Comparison of ENCODE assay signal across 23 mouse cellular contexts in the genomic region with DNA sequence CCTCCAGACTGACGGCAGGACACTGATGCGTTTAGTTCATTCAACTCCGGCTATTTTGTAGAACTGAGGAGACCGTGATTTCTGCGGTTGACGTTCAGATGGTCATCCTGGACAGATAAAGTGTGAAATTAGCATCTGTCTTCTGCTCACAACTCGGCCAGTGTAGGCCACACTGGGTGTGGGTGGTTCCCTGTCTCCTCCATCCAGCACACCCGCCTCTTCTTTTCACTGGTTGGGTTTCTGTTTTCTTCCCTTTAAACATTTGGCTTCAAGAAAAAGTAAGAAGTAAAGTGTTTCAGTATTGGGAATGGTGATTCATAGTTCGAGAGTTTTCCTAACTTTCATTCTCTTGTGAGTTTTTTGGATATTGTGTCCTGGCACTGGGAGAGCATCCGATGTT.
DNase-seq lines count a peak whose midpoint lies in the region; ATAC-seq and TF ChIP-seq lines count a peak whose summit lies in the region.
"Had no signal": no experiment of that assay in that cellular context is flagged by ENCODE, and none has a peak within 500 bp of the region (broad histone marks: within the 10 kb centered on the region; RNA-seq: fewer than 3 reads in every experiment).

No protein-coding gene starts in this region.

- no peak for ATAC-seq in heart, embryonic 13.5 days (ENCODE audit: extremely low read depth, insufficient number of reproducible peaks, low FRiP score, low TSS enrichment)
- no peak for ATAC-seq in lung, embryonic 16.5 days (ENCODE audit: low read depth)
- no peak for ATAC-seq in embryonic facial prominence, embryonic 15.5 days (ENCODE audit: insufficient number of reproducible peaks, low FRiP score, low TSS enrichment, low read depth)
- no peak for ATAC-seq in stomach, postnatal 0 days (ENCODE audit: low FRiP score, low TSS enrichment)
- ATAC-seq in intestine, embryonic 16.5 days, result no peak
- ATAC-seq: hindbrain, postnatal 0 days; liver, postnatal 0 days; Patski had no signal

- DNase-seq in heart, embryonic 10.5 days (ENCODE audit: low spot score), result no peak
- no peak for DNase-seq in lung, postnatal 25 days (ENCODE audit: low spot score)
- no peak for DNase-seq in stomach, postnatal 0 days (ENCODE audit: low spot score)
- DNase-seq in spleen, postnatal 14 days (ENCODE audit: low spot score in 2 of 2), result no peak
- DNase-seq: adrenal gland, postnatal 10 days; cerebellum, adult 11 months; cerebellum, postnatal 14 days; heart, postnatal 36 days; kidney, adult 18-20 months; kidney, postnatal 25 days; liver, postnatal 0 days; lung, postnatal 4 days; thymus, adult 18-20 months; thymus, postnatal 4 days had no signal

- 79% methylated on average over 10 of the region's 10 CpGs for WGBS in heart, embryonic 13.5 days
- WGBS in heart, embryonic 10.5 days, result 89% methylated on average over 10 of the region's 10 CpGs
- 69% methylated on average over 10 of the region's 10 CpGs for WGBS in lung, embryonic 16.5 days
- whole genome bisulfite sequencing in embryonic facial prominence, embryonic 15.5 days, result 74% methylated on average over 10 of the region's 10 CpGs
- WGBS in stomach, postnatal 0 days, result 82% methylated on average over 10 of the region's 10 CpGs
- 86% methylated on average over 10 of the region's 10 CpGs for WGBS in intestine, embryonic 16.5 days

- 0 out of 2 replicates have a peak overlapping the region, but pooled peaks have one; percentile 2 for H3K27ac ChIP-seq in heart, embryonic 13.5 days (replicated peaks)
- H3K27ac ChIP-seq in heart, embryonic 10.5 days, result no peak overlapping the region
- H3K27ac ChIP-seq in lung, embryonic 16.5 days (ENCODE audit: low read length), result no peak overlapping the region
- peak overlapping the region; percentile 88; the same call in 1 of the 2 replicates for H3K27ac ChIP-seq in embryonic facial prominence, embryonic 15.5 days (replicated peaks)
- 0 out of 2 replicates have a peak overlapping the region, but pooled peaks have one; percentile 9 for H3K27ac ChIP-seq in stomach, postnatal 0 days (replicated peaks)
- H3K27ac ChIP-seq in intestine, embryonic 16.5 days (ENCODE audit: low read length), result no peak overlapping the region
- H3K27ac ChIP-seq: forebrain, embryonic 12.5 days; hindbrain, postnatal 0 days; midbrain, embryonic 10.5 days had no signal

- H3K27me3 ChIP-seq in heart, embryonic 13.5 days (replicated peaks), result no peaks in the 10 kb centered on the region
- no peaks in the 10 kb centered on the region for H3K27me3 ChIP-seq in heart, embryonic 10.5 days (ENCODE audit: insufficient read depth, poor library complexity, severe bottlenecking)
- no peaks in the 10 kb centered on the region for H3K27me3 ChIP-seq in lung, embryonic 16.5 days (ENCODE audit: control insufficient read depth, insufficient read depth, low read depth, low read length)
- no peaks in the 10 kb centered on the region for H3K27me3 ChIP-seq in embryonic facial prominence, embryonic 15.5 days
- H3K27me3 ChIP-seq in stomach, postnatal 0 days (ENCODE audit: control insufficient read depth, insufficient read depth, low read length), result no peaks in the 10 kb centered on the region
- H3K27me3 ChIP-seq in intestine, embryonic 16.5 days (replicated peaks; ENCODE audit: control insufficient read depth, insufficient read depth, low read length), result no peaks in the 10 kb centered on the region
- H3K27me3 ChIP-seq: heart, embryonic 12.5 days; Patski had no signal

- TF ChIP-seq CTCF in stomach, postnatal 0 days (IDR thresholded peaks at IDR 0.05; ENCODE audit: low read depth), result no peak

- no peak overlapping the region for H3K9ac ChIP-seq in heart, embryonic 13.5 days
- H3K9ac ChIP-seq in lung, embryonic 16.5 days (ENCODE audit: low read length), result no peak overlapping the region
- H3K9ac ChIP-seq in embryonic facial prominence, embryonic 15.5 days, result no peak overlapping the region
- no peak overlapping the region for H3K9ac ChIP-seq in stomach, postnatal 0 days (ENCODE audit: low read length)
- no peak overlapping the region for H3K9ac ChIP-seq in intestine, embryonic 16.5 days (ENCODE audit: low read depth, low read length)
- H3K9ac ChIP-seq: forebrain, embryonic 12.5 days; liver, postnatal 0 days had no signal

- H3K4me3 ChIP-seq in heart, embryonic 13.5 days, result no peak overlapping the region
- no peak overlapping the region for H3K4me3 ChIP-seq in heart, embryonic 10.5 days
- no peak overlapping the region for H3K4me3 ChIP-seq in lung, embryonic 16.5 days (ENCODE audit: low read length)
- H3K4me3 ChIP-seq in embryonic facial prominence, embryonic 15.5 days (replicated peaks), result 0 out of 2 replicates have a peak overlapping the region, but pooled peaks have one; percentile 7
- H3K4me3 ChIP-seq in stomach, postnatal 0 days (ENCODE audit: low read depth, low read length), result no peak overlapping the region
- no peak overlapping the region for H3K4me3 ChIP-seq in intestine, embryonic 16.5 days (ENCODE audit: low read length)
- H3K4me3 ChIP-seq: forebrain, embryonic 12.5 days; heart, embryonic 12.5 days; midbrain, embryonic 10.5 days had no signal

- H3K4me2 ChIP-seq in heart, embryonic 13.5 days, result no peak overlapping the region
- H3K4me2 ChIP-seq in lung, embryonic 16.5 days (ENCODE audit: low read depth, low read length), result peak overlapping the region; percentile 11; the same call in 1 of the 2 replicates
- H3K4me2 ChIP-seq in embryonic facial prominence, embryonic 15.5 days (replicated peaks), result peak overlapping the region; percentile 56
- H3K4me2 ChIP-seq in stomach, postnatal 0 days (replicated peaks; ENCODE audit: low read depth), result no peak overlapping the region
- no peak overlapping the region for H3K4me2 ChIP-seq in intestine, embryonic 16.5 days (ENCODE audit: low read depth, low read length)
- H3K4me2 ChIP-seq: forebrain, embryonic 12.5 days had no signal

- no peak for TF ChIP-seq EP300 in stomach, postnatal 0 days (optimal IDR thresholded peaks at IDR 0.05)

- peaks cover 32% of the 10 kb centered on the region for H3K36me3 ChIP-seq in heart, embryonic 13.5 days
- peaks cover 9% of the 10 kb centered on the region; the same call in 1 of the 2 replicates for H3K36me3 ChIP-seq in heart, embryonic 10.5 days
- no peaks in the 10 kb centered on the region for H3K36me3 ChIP-seq in lung, embryonic 16.5 days (ENCODE audit: control insufficient read depth, insufficient read depth, low read length)
- H3K36me3 ChIP-seq in embryonic facial prominence, embryonic 15.5 days, result no peaks in the 10 kb centered on the region
- no peaks in the 10 kb centered on the region for H3K36me3 ChIP-seq in stomach, postnatal 0 days (ENCODE audit: control insufficient read depth, insufficient read depth, low read length)
- H3K36me3 ChIP-seq in intestine, embryonic 16.5 days (ENCODE audit: control insufficient read depth, insufficient read depth, low read length), result peaks cover 5% of the 10 kb centered on the region; the same call in 1 of the 2 replicates
- H3K36me3 ChIP-seq: forebrain, embryonic 12.5 days; midbrain, embryonic 10.5 days had no signal

- H3K9me3 ChIP-seq in heart, embryonic 13.5 days, result no peaks in the 10 kb centered on the region
- no peaks in the 10 kb centered on the region for H3K9me3 ChIP-seq in heart, embryonic 10.5 days
- no peaks in the 10 kb centered on the region for H3K9me3 ChIP-seq in lung, embryonic 16.5 days (ENCODE audit: control insufficient read depth, low read length)
- H3K9me3 ChIP-seq in embryonic facial prominence, embryonic 15.5 days (replicated peaks), result no peaks in the 10 kb centered on the region
- no peaks in the 10 kb centered on the region for H3K9me3 ChIP-seq in stomach, postnatal 0 days (ENCODE audit: control insufficient read depth, low read length)
- H3K9me3 ChIP-seq in intestine, embryonic 16.5 days (ENCODE audit: control insufficient read depth, low read length), result no peaks in the 10 kb centered on the region
- H3K9me3 ChIP-seq: forebrain, embryonic 12.5 days; heart, embryonic 12.5 days; midbrain, embryonic 10.5 days had no signal

- H3K4me1 ChIP-seq in heart, embryonic 13.5 days, result peaks cover 99% of the 10 kb centered on the region
- peaks cover 73% of the 10 kb centered on the region for H3K4me1 ChIP-seq in heart, embryonic 10.5 days
- peaks cover 74% of the 10 kb centered on the region for H3K4me1 ChIP-seq in lung, embryonic 16.5 days (replicated peaks; ENCODE audit: control insufficient read depth, insufficient read depth, low read length)
- peaks cover 79% of the 10 kb centered on the region for H3K4me1 ChIP-seq in embryonic facial prominence, embryonic 15.5 days
- H3K4me1 ChIP-seq in stomach, postnatal 0 days (replicated peaks; ENCODE audit: control insufficient read depth, insufficient read depth), result peaks cover 13% of the 10 kb centered on the region
- peaks cover 44% of the 10 kb centered on the region for H3K4me1 ChIP-seq in intestine, embryonic 16.5 days (ENCODE audit: control insufficient read depth, insufficient read depth, low read length)

Comparison
In these comparisons a context has a peak if more than half of its experiments do, and no peak if none do; other contexts are left out.
1. H3K27ac ChIP-seq: peak in heart, embryonic 13.5 days (single experiment), embryonic facial prominence, embryonic 15.5 days (single experiment) and stomach, postnatal 0 days (single experiment); none in heart, embryonic 10.5 days (single experiment), lung, embryonic 16.5 days (single experiment) and intestine, embryonic 16.5 days (single experiment).
2. H3K4me2 ChIP-seq: peak in lung, embryonic 16.5 days (single experiment) and embryonic facial prominence, embryonic 15.5 days (single experiment); none in heart, embryonic 13.5 days (single experiment), stomach, postnatal 0 days (single experiment) and intestine, embryonic 16.5 days (single experiment).